Mouse (Mus musculus) hindbrain, embryonic 10.5 days (tissue): ENCODE measurements at regions not wholly inside any gene's neighbourhood (a gene's known extent, or its start where the extent isn't known, plus 50 kb on each side); places are given as distances from the start of the nearest gene placed in this dataset.

ENCODE experiments used
- DNase-seq: peaks from one replicate; pipeline ENCODE4 v3.0.0-alpha.2; 2017; ENCODE audit warnings: low spot score
- H3K27ac ChIP-seq: fragments of 300-500 bp; sonication (generic); 2 replicates; pipeline ENCODE4 v1.5.1; 2016; ENCODE audit warnings: mild to moderate bottlenecking, moderate library complexity
- H3K27me3 ChIP-seq: fragments of 300-500 bp; sonication (generic); 2 replicates; pipeline ENCODE4 v1.6.1; 2016; ENCODE audit warnings: mild to moderate bottlenecking; ENCODE audit not compliant: poor library complexity, insufficient read depth, severe bottlenecking
- H3K36me3 ChIP-seq: fragments of 300-500 bp; sonication (generic); 2 replicates; pipeline ENCODE4 v1.6.1; 2016; ENCODE audit warnings: mild to moderate bottlenecking, moderate library complexity
- H3K4me1 ChIP-seq: fragments of 300-500 bp; sonication (generic); replicated peaks from 2 replicates; pipeline ENCODE4 v1.6.1; 2016; ENCODE audit warnings: mild to moderate bottlenecking
- H3K4me3 ChIP-seq: fragments of 300-500 bp; sonication (generic); 2 replicates; pipeline ENCODE4 v1.5.1; 2016; ENCODE audit warnings: mild to moderate bottlenecking, moderate library complexity
- H3K9me3 ChIP-seq: fragments of 300-500 bp; sonication (generic); 2 replicates; pipeline ENCODE4 v1.6.1; 2016; ENCODE audit warnings: mild to moderate bottlenecking, moderate library complexity
- WGBS: fragments of 180-500 bp; shearing (Covaris S2); methylation state at CpG from one replicate; pipeline ENCODE4 v1.1.7; 2016; 5-methylcytosine and 5-hydroxymethylcytosine counted together

GRCm38 (mm10) chr8:90762390-90762789 lies 54.8 kb downstream of the Gm19935 start:
- peaks cover 6% of the 10 kb centered on the region; the same call in 1 of the 2 replicates for H3K9me3 ChIP-seq
- H3K27me3 ChIP-seq = no peaks in the 10 kb centered on the region
- WGBS = 81% methylated on average over 7 of the region's 7 CpGs
- peak overlapping the region; percentile 26; the same call in 1 of the 2 replicates for H3K27ac ChIP-seq
- H3K4me3 ChIP-seq = no peak overlapping the region
- DNase-seq = no peak
- H3K36me3 ChIP-seq = no peaks in the 10 kb centered on the region
- no peaks in the 10 kb centered on the region; the same call in 1 of the 2 replicates for H3K4me1 ChIP-seq

- H3K4me3 ChIP-seq = no peak overlapping the region
- no peaks in the 10 kb centered on the region for H3K36me3 ChIP-seq
- 86% methylated on average over 5 of the region's 5 CpGs for WGBS
- no peaks in the 10 kb centered on the region for H3K27me3 ChIP-seq
- no peak for DNase-seq
- H3K4me1 ChIP-seq = no peaks in the 10 kb centered on the region; the same call in 1 of the 2 replicates
- H3K9me3 ChIP-seq = peaks cover 6% of the 10 kb centered on the region; the same call in 1 of the 2 replicates
- H3K27ac ChIP-seq = peak overlapping the region; percentile 26; the same call in 1 of the 2 replicates
Observed at GRCm38 (mm10) chr8:90761947-90762346, 55.2 kb downstream of the Gm19935 start.

- no peak overlapping the region for H3K4me3 ChIP-seq
- 65% methylated on average over 4 of the region's 4 CpGs for WGBS
- DNase-seq = no peak
- no peaks in the 10 kb centered on the region for H3K27me3 ChIP-seq
- no peak overlapping the region for H3K27ac ChIP-seq
- peaks cover 6% of the 10 kb centered on the region; the same call in 1 of the 2 replicates for H3K9me3 ChIP-seq
- H3K36me3 ChIP-seq = no peaks in the 10 kb centered on the region
- H3K4me1 ChIP-seq = no peaks in the 10 kb centered on the region; the same call in 1 of the 2 replicates
Observed at GRCm38 (mm10) chr8:90761446-90761845, 55.7 kb downstream of the Gm19935 start.

- 81% methylated on average over 9 of the region's 9 CpGs for WGBS
- no peak for DNase-seq
- Histone ChIP-seq H3K4me3 (no peak overlapping the region), H3K9me3 (peaks cover 6% of the 10 kb centered on the region; the same call in 1 of the 2 replicates), H3K27me3 (no peaks in the 10 kb centered on the region), H3K36me3 (no peaks in the 10 kb centered on the region), H3K27ac (no peak overlapping the region), H3K4me1 (no peaks in the 10 kb centered on the region; the same call in 1 of the 2 replicates)
Observed at GRCm38 (mm10) chr8:90759531-90759930, 57.7 kb downstream of the Gm19935 start.

- Histone ChIP-seq H3K27ac (no peak overlapping the region), H3K9me3 (0 out of 2 replicates have a peak, but pooled peaks cover 7% of the 10 kb centered on the region), H3K4me3 (no peak overlapping the region), H3K36me3 (no peaks in the 10 kb centered on the region), H3K27me3 (no peaks in the 10 kb centered on the region), H3K4me1 (no peaks in the 10 kb centered on the region)
- 83% methylated on average over 4 of the region's 4 CpGs for WGBS
- DNase-seq = no peak
Observed at GRCm38 (mm10) chr8:90755020-90755419, 62.2 kb downstream of the Gm19935 start.

- peak overlapping the region; percentile 29; the same call in 1 of the 2 replicates for H3K27ac ChIP-seq
- H3K4me1 ChIP-seq = peaks cover 32% of the 10 kb centered on the region
- H3K9me3 ChIP-seq = no peaks in the 10 kb centered on the region
- no peaks in the 10 kb centered on the region for H3K27me3 ChIP-seq
- 96% methylated on average over 2 of the region's 2 CpGs for WGBS
- H3K36me3 ChIP-seq = no peaks in the 10 kb centered on the region
- no peak overlapping the region for H3K4me3 ChIP-seq
- DNase-seq = no peak
Observed at GRCm38 (mm10) chr8:90743546-90743945, 73.6 kb downstream of the Gm19935 start.

GRCm38 (mm10) chr8:90740963-90741733 lies 76.0 kb downstream of the Gm19935 start:
- Histone ChIP-seq H3K27ac (peak overlapping the region; percentile 91), H3K27me3 (no peaks in the 10 kb centered on the region), H3K36me3 (no peaks in the 10 kb centered on the region), H3K9me3 (no peaks in the 10 kb centered on the region; the same call in 1 of the 2 replicates), H3K4me3 (peak overlapping the region; percentile 20; the same call in 1 of the 2 replicates), H3K4me1 (peaks cover 34% of the 10 kb centered on the region)
- WGBS = 20% methylated on average over 9 of the region's 9 CpGs
- DNase-seq = peak; percentile 45

- 18% methylated on average over 2 of the region's 2 CpGs for WGBS
- Histone ChIP-seq H3K27ac (peak overlapping the region; percentile 91), H3K9me3 (no peaks in the 10 kb centered on the region; the same call in 1 of the 2 replicates), H3K4me1 (peaks cover 34% of the 10 kb centered on the region), H3K27me3 (no peaks in the 10 kb centered on the region), H3K36me3 (no peaks in the 10 kb centered on the region), H3K4me3 (peak overlapping the region; percentile 18)
- DNase-seq = peak; percentile 70
Observed at GRCm38 (mm10) chr8:90740302-90740962, 76.8 kb downstream of the Gm19935 start.

- no peaks in the 10 kb centered on the region for H3K9me3 ChIP-seq
- 11% methylated on average over 1 of the region's 1 CpGs for WGBS
- H3K4me1 ChIP-seq = no peaks in the 10 kb centered on the region
- no peak overlapping the region for H3K4me3 ChIP-seq
- no peaks in the 10 kb centered on the region for H3K36me3 ChIP-seq
- H3K27ac ChIP-seq = no peak overlapping the region
- no peak for DNase-seq
- H3K27me3 ChIP-seq = no peaks in the 10 kb centered on the region
Observed at GRCm38 (mm10) chr8:90728011-90728410, 89.2 kb downstream of the Gm19935 start.

- H3K4me3 ChIP-seq = no peak overlapping the region
- no peaks in the 10 kb centered on the region for H3K27me3 ChIP-seq
- H3K4me1 ChIP-seq = no peaks in the 10 kb centered on the region
- no peaks in the 10 kb centered on the region for H3K36me3 ChIP-seq
- no peak overlapping the region for H3K27ac ChIP-seq
- no peaks in the 10 kb centered on the region for H3K9me3 ChIP-seq
- WGBS = 90% methylated on average over 5 of the region's 5 CpGs
- no peak for DNase-seq
Observed at GRCm38 (mm10) chr8:90725188-90725587, 92.0 kb downstream of the Gm19935 start.

- Histone ChIP-seq H3K36me3 (no peaks in the 10 kb centered on the region), H3K27me3 (no peaks in the 10 kb centered on the region), H3K4me3 (no peak overlapping the region), H3K4me1 (peaks cover 11% of the 10 kb centered on the region; the same call in 1 of the 2 replicates), H3K27ac (no peak overlapping the region), H3K9me3 (no peaks in the 10 kb centered on the region)
- peak; percentile 8 for DNase-seq
- 41% methylated on average over 3 of the region's 3 CpGs for WGBS
Observed at GRCm38 (mm10) chr8:90716436-90716835, 100.8 kb downstream of the Gm19935 start.

GRCm38 (mm10) chr8:90708524-90708923 lies 108.7 kb downstream of the Gm19935 start:
- 0 out of 2 replicates have a peak, but pooled peaks cover 3% of the 10 kb centered on the region for H3K4me1 ChIP-seq
- H3K4me3 ChIP-seq = no peak overlapping the region
- H3K27ac ChIP-seq = peak overlapping the region; percentile 17
- DNase-seq = peak; percentile 69
- H3K36me3 ChIP-seq = no peaks in the 10 kb centered on the region
- H3K27me3 ChIP-seq = no peaks in the 10 kb centered on the region
- no peaks in the 10 kb centered on the region for H3K9me3 ChIP-seq
- WGBS = 19% methylated on average over 5 of the region's 5 CpGs

- H3K27ac ChIP-seq = no peak overlapping the region
- H3K9me3 ChIP-seq = no peaks in the 10 kb centered on the region
- DNase-seq = no peak
- no peaks in the 10 kb centered on the region for H3K27me3 ChIP-seq
- WGBS = 91% methylated on average over 3 of the region's 3 CpGs
- H3K4me1 ChIP-seq = no peaks in the 10 kb centered on the region
- H3K36me3 ChIP-seq = no peaks in the 10 kb centered on the region
- H3K4me3 ChIP-seq = no peak overlapping the region
Observed at GRCm38 (mm10) chr8:90692516-90692915, 124.7 kb downstream of the Gm19935 start.
